Mouse (Mus musculus): ENCODE data around the gene Syngr3. TPM values are rescaled to one million over a fixed set of nuclear protein-coding genes. Genes with fewer than 3 reads are reported as not detected.

Syngr3 gene
- polyA plus RNA-seq, 1 experiment, result 0.46 TPM

DNA sequence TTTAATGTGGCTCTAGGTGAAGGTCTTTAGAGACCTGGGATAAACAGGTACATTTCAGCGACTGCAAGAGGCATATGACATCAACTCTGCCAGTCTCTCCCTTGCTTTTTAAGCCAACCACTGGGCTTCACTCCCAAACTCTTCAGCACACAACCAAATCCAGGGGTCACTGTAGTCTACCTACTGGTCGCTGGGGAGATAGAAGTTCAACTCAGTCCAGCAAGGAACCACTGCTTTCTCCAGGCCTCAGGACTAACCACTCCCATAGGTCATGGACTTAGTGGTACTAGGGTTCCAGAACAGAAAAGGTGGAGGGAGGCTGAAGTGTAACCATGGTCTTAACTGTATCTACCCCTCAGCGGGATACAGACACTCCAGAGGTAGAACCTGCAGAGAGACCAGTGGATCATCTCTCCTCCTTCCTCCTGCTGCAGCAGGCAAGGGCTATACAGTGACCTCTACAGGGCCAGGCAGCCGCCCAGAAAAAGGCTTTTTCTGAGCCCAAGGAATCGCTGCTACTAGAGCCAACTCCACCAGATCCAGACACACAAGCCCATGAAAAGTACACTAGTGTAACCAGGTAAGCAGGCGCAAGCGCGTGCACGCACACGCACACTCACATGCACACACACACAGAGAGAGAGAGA is 40.9 kb downstream of the Syngr3 start:
- peak overlapping the region; percentile 65 for H3K4me3 ChIP-seq (replicated peaks; ENCODE audit: extremely low read depth, low read depth, low read length)
- WGBS, result 35% methylated on average over 10 of the region's 10 CpGs
- DNase-seq, result no peak
- peaks cover 26% of the 10 kb centered on the region for H3K4me1 ChIP-seq (ENCODE audit: control insufficient read depth, insufficient read depth, low read length)
- TF ChIP-seq POLR2A (IDR thresholded peaks at IDR 0.05; ENCODE audit: borderline replicate concordance, extremely low read depth, low read depth, low read length) (no peak), CTCF (IDR thresholded peaks at IDR 0.05; ENCODE audit: insufficient read depth, low read length) (no peak)

DNA sequence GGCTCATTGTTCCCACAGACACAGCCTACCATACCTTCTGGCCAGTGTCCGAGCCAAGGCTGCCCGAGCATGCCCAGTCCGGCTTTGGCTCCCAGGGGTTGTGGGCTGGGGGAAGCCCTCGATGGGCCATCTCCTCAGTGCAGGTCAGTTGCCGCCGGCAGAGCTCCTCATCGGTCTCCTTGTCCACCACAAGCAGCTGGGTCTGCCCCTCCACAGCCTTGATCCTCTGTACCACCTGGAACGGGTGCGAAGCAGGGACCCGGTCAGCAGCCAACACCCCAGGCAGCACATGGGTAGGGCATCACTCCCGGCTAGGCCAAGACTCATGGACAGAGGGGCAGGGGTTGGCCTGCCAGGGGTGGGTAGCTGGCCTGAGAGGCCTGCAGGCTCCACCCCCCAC is 42.3 kb downstream of the Syngr3 start:
- WGBS, result 43% methylated on average over 11 of the region's 11 CpGs
- Histone ChIP-seq H3K4me1 (ENCODE audit: control insufficient read depth, insufficient read depth, low read length) (peaks cover 26% of the 10 kb centered on the region), H3K4me3 (replicated peaks; ENCODE audit: extremely low read depth, low read depth, low read length) (peak overlapping the region; percentile 58)
- no peak for DNase-seq
- TF ChIP-seq POLR2A (IDR thresholded peaks at IDR 0.05; ENCODE audit: borderline replicate concordance, extremely low read depth, low read depth, low read length) (no peak; the same call in 1 of the 2 replicates), CTCF (IDR thresholded peaks at IDR 0.05; ENCODE audit: insufficient read depth, low read length) (no peak)

- no peak for TF ChIP-seq CTCF (IDR thresholded peaks at IDR 0.05; ENCODE audit: insufficient read depth, low read length)
- TF ChIP-seq POLR2A (IDR thresholded peaks at IDR 0.05; ENCODE audit: borderline replicate concordance, extremely low read depth, low read depth, low read length), result no peak
- Histone ChIP-seq H3K4me1 (ENCODE audit: control insufficient read depth, insufficient read depth, low read length) (peaks cover 24% of the 10 kb centered on the region), H3K4me3 (replicated peaks; ENCODE audit: extremely low read depth, low read depth, low read length) (peak overlapping the region; percentile 30)
- no peak for DNase-seq
- WGBS, result 49% methylated on average over 4 of the region's 4 CpGs
Observed at GRCm38 (mm10) chr17:24646381-24646780, 43.4 kb downstream of the Syngr3 start.

DNA sequence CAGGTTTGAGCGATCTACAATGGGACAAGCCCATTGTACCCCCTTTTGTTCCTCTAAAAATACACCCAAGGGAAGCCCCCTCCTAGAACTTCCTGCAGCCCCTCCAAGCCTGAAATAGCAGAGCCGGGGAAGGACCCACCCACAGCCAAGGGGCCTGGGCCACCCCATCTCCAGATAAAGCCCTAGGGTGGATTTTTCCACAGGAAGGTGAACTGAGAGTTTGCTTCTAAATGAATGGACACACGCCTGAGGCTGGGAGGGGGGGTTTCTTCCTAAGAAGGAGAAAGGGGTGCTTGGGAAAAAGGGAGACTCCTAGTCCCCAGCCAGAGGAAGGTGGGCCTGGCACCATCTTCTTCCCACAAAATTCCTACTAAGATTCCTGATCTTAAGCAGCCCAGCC is 43.8 kb downstream of the Syngr3 start:
- 51% methylated on average over 3 of the region's 3 CpGs for whole genome bisulfite sequencing
- TF ChIP-seq POLR2A (IDR thresholded peaks at IDR 0.05; ENCODE audit: borderline replicate concordance, extremely low read depth, low read depth, low read length), result no peak
- TF ChIP-seq CTCF (IDR thresholded peaks at IDR 0.05; ENCODE audit: insufficient read depth, low read length), result no peak
- Histone ChIP-seq H3K4me3 (replicated peaks; ENCODE audit: extremely low read depth, low read depth, low read length) (peak overlapping the region; percentile 30), H3K4me1 (ENCODE audit: control insufficient read depth, insufficient read depth, low read length) (peaks cover 21% of the 10 kb centered on the region)
- no peak for DNase-seq

DNA sequence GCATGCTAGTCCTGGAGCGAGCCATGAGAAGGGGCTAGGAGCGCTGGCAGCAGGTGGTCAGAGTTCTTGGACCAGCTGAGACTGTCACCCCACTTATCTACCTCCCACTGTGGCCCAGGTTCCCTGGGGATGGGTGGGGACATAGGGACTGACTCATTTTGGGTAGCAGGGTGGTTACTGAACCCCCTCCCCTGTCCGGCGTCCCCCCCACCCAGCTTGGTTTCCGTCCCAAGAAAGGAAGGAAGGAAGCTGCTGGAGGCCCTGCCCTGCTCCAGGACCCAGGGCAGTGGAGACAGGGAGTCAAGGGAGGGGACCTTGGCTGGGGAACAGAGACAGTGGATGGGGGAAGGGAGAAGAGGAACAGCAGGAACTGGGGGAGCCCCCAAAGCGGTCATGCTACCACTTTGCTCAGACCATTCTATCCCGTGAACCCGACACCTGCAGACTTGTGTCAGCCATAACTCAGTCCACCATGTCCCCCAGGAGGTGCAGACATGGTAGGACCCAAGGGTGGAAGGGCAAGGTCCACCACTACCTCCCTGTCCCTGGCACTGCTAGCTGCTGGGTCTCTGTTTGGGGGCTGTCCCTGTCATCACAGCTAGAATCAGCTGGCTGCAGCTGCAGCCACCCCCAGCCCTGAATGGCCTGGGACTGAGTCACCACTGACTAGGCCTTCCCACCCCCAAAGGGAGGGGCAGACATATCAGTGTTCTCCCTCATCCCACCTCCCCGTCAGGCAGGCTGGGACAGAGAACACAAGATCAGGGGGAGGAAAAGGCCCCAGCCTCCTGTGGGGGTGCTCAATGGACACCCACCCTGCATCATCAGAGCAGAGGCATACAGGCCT is 44.7 kb downstream of the Syngr3 start:
- TF ChIP-seq CTCF (IDR thresholded peaks at IDR 0.05; ENCODE audit: insufficient read depth, low read length) (no peak), POLR2A (IDR thresholded peaks at IDR 0.05; ENCODE audit: borderline replicate concordance, extremely low read depth, low read depth, low read length) (peak; percentile 77; the same call in 1 of the 2 replicates)
- 37% methylated on average over 9 of the region's 9 CpGs for WGBS
- DNase-seq, result peak; percentile 45
- H3K4me3 ChIP-seq (replicated peaks; ENCODE audit: extremely low read depth, low read depth, low read length), result peak overlapping the region; percentile 63
- peaks cover 24% of the 10 kb centered on the region for H3K4me1 ChIP-seq (ENCODE audit: control insufficient read depth, insufficient read depth, low read length)

GRCm38 (mm10) chr17:24644030-24644715 is 45.6 kb downstream of the Syngr3 start:
- DNase-seq, result peak; percentile 43
- peaks cover 31% of the 10 kb centered on the region for H3K4me1 ChIP-seq (ENCODE audit: control insufficient read depth, insufficient read depth, low read length)
- WGBS, result 15% methylated on average over 7 of the region's 7 CpGs
- H3K4me3 ChIP-seq (replicated peaks; ENCODE audit: extremely low read depth, low read depth, low read length), result peak overlapping the region; percentile 63
- TF ChIP-seq POLR2A (IDR thresholded peaks at IDR 0.05; ENCODE audit: borderline replicate concordance, extremely low read depth, low read depth, low read length) (peak; percentile 63; the same call in 1 of the 2 replicates), CTCF (IDR thresholded peaks at IDR 0.05; ENCODE audit: insufficient read depth, low read length) (no peak)

GRCm38 (mm10) chr17:24642791-24643343 is 46.9 kb downstream of the Syngr3 start:
- TF ChIP-seq POLR2A (IDR thresholded peaks at IDR 0.05; ENCODE audit: borderline replicate concordance, extremely low read depth, low read depth, low read length) (no peak), CTCF (IDR thresholded peaks at IDR 0.05; ENCODE audit: insufficient read depth, low read length) (no peak)
- Histone ChIP-seq H3K4me3 (replicated peaks; ENCODE audit: extremely low read depth, low read depth, low read length) (peak overlapping the region; percentile 63), H3K4me1 (ENCODE audit: control insufficient read depth, insufficient read depth, low read length) (peaks cover 38% of the 10 kb centered on the region)
- peak; percentile 10 for DNase-seq
- WGBS, result 47% methylated on average over 6 of the region's 6 CpGs

GRCm38 (mm10) chr17:24641944-24642343 is 47.8 kb downstream of the Syngr3 start:
- WGBS, result 86% methylated on average over 14 of the region's 14 CpGs
- TF ChIP-seq POLR2A (IDR thresholded peaks at IDR 0.05; ENCODE audit: borderline replicate concordance, extremely low read depth, low read depth, low read length) (no peak), CTCF (IDR thresholded peaks at IDR 0.05; ENCODE audit: insufficient read depth, low read length) (no peak)
- DNase-seq, result no peak
- Histone ChIP-seq H3K4me3 (replicated peaks; ENCODE audit: extremely low read depth, low read depth, low read length) (no peak overlapping the region), H3K4me1 (ENCODE audit: control insufficient read depth, insufficient read depth, low read length) (peaks cover 44% of the 10 kb centered on the region)

DNA sequence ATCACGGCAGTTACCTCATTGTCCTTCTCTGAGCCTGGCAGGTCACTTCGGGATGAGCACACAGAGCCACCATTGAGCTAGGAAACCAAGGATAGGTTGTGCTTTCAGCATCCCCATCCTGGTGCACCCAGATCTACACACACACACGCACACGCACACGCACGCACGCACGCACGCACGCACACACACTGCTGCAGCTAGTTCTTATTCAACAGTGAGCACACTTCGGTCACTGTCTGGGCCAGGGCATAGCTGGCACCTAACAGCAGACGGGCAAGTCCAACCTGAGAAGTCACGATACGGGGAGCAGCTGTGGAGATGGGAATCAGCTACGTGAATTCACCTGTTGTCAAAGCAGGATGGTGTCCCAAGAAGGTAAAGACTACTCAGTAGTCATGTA is 49.2 kb downstream of the Syngr3 start:
- 92% methylated on average over 15 of the region's 15 CpGs for WGBS
- TF ChIP-seq POLR2A (IDR thresholded peaks at IDR 0.05; ENCODE audit: borderline replicate concordance, extremely low read depth, low read depth, low read length), result no peak
- no peak for TF ChIP-seq CTCF (IDR thresholded peaks at IDR 0.05; ENCODE audit: insufficient read depth, low read length)
- no peak for DNase-seq
- Histone ChIP-seq H3K4me3 (replicated peaks; ENCODE audit: extremely low read depth, low read depth, low read length) (no peak overlapping the region), H3K4me1 (ENCODE audit: control insufficient read depth, insufficient read depth, low read length) (peaks cover 49% of the 10 kb centered on the region)
